Mouse (Mus musculus) midbrain, embryonic 16.5 days (tissue): Measurements from ENCODE around the gene Armc5. TPM values are rescaled to one million over a fixed set of nuclear protein-coding genes. Genes with fewer than 3 reads are reported as not detected.

ENCODE experiments used
- ATAC-seq: fragments of 200-750 bp; cut with Nextera tagmentation; 2 replicates; pipeline ENCODE4 v1.8.0; 2017; ENCODE audit warnings: moderate TSS enrichment
- H3K27ac ChIP-seq: fragments of 300-500 bp; sonication (generic); 2 replicates; pipeline ENCODE4 v1.5.1; 2014; ENCODE audit warnings: mild to moderate bottlenecking, low read length, mixed read lengths
- H3K27me3 ChIP-seq: fragments of 300-500 bp; sonication (generic); 2 replicates; pipeline ENCODE4 v1.6.1; 2014; ENCODE audit warnings: low read depth, low read length, mixed read lengths; ENCODE audit not compliant: control insufficient read depth, insufficient read depth
- H3K36me3 ChIP-seq: fragments of 300-500 bp; sonication (generic); 2 replicates; pipeline ENCODE4 v1.6.1; 2014; ENCODE audit warnings: mild to moderate bottlenecking, low read length, moderate library complexity, mixed read lengths; ENCODE audit not compliant: control insufficient read depth, insufficient read depth
- H3K4me1 ChIP-seq: fragments of 300-500 bp; sonication (generic); 2 replicates; pipeline ENCODE4 v1.6.1; 2014; ENCODE audit warnings: mild to moderate bottlenecking, low read length, mixed read lengths; ENCODE audit not compliant: control insufficient read depth, insufficient read depth
- H3K4me2 ChIP-seq: fragments of 300-500 bp; sonication (generic); 2 replicates; pipeline ENCODE4 v1.6.1; 2014; ENCODE audit warnings: mild to moderate bottlenecking, low read length, mixed read lengths
- H3K4me3 ChIP-seq: fragments of 300-500 bp; sonication (generic); 2 replicates; pipeline ENCODE4 v1.5.1; 2014; ENCODE audit warnings: low read depth, mild to moderate bottlenecking, low read length, moderate library complexity, mixed read lengths
- H3K9ac ChIP-seq: fragments of 300-500 bp; sonication (generic); 2 replicates; pipeline ENCODE4 v1.6.1; 2014; ENCODE audit warnings: low read depth, low read length, mixed read lengths
- H3K9me3 ChIP-seq: fragments of 300-500 bp; sonication (generic); replicated peaks from 2 replicates; pipeline ENCODE4 v1.6.1; 2014; ENCODE audit warnings: mild to moderate bottlenecking, low read length, mixed read lengths; ENCODE audit not compliant: control insufficient read depth, poor library complexity, severe bottlenecking
- WGBS: fragments of 180-500 bp; shearing (Covaris S2); extraction: QIAGEN DNeasy Blood & Tissue Kit; methylation state at CpG from one replicate; pipeline ENCODE4 v1.1.7; 2014; 5-methylcytosine and 5-hydroxymethylcytosine counted together
- polyA plus RNA-seq: library from polyadenylated mRNA; unstranded; fragments of >200 nt; fragmentation: Nextera tagmentation; extraction: Ambion mirVana; gene quantifications from 2 replicates; pipeline ENCODE4 v1.2.1, GENCODE M21; 2015

Armc5 gene
- polyA plus RNA-seq, 1 experiment from 2014 or later, result 12.4 TPM

DNA sequence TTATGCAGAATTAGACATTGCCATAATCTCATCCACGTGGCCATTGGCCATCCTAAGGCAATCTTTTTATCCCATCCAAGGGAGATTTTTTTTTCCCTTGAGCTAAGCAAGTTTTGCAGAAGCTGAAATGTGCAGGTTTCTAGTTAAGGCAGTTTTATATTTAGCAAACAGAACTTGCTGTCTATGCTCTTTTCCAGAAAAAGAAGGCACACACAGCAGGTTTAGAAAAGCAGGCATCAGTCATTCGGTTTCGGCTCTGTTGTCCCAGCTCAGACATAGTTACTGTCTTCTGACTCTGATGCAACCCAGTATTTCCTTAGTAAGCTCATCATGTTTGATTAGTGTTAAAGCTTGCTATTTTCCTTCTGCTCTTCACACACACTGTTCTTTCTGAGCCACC lies 16.2 kb upstream of the Armc5 start:
- no peak overlapping the region for H3K9ac ChIP-seq
- ATAC-seq, result no peak
- 84% methylated on average over 3 of the region's 3 CpGs for WGBS

DNA sequence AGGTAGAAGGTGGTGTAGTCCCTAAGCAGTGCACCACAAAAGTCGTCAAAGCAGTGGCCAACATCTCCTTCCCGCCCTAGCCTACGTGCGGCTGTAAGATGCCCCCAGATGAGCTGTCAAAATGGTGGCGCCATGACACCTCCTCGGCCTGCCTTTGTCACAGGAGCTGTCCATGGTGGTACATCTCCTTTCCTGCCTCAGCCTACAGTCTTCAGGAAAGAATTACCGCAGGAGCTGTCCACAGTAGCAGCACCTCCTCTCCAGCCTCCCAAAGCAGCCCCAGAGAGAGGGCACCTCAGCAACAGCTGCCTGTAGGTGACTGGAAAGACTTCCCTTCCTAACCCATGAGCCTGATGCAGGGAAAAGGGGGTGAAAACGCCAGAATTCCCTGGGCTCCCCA lies 5.4 kb upstream of the Armc5 start:
- Histone ChIP-seq H3K27ac (no peak overlapping the region), H3K36me3 (no peaks in the 10 kb centered on the region), H3K4me3 (no peak overlapping the region), H3K4me2 (no peak overlapping the region), H3K27me3 (no peaks in the 10 kb centered on the region), H3K4me1 (peaks cover 1% of the 10 kb centered on the region; the same call in 1 of the 2 replicates), H3K9ac (no peak overlapping the region), H3K9me3 (no peaks in the 10 kb centered on the region)
- 50% methylated on average over 8 of the region's 8 CpGs for WGBS
- no peak for ATAC-seq

More for the DNA sequence above, 16.2 kb upstream of the Armc5 start:
- no peak overlapping the region for H3K4me3 ChIP-seq
- no peak overlapping the region for H3K4me2 ChIP-seq
- H3K4me1 ChIP-seq, result no peaks in the 10 kb centered on the region
- H3K9me3 ChIP-seq, result no peaks in the 10 kb centered on the region
- no peaks in the 10 kb centered on the region for H3K36me3 ChIP-seq
- no peaks in the 10 kb centered on the region for H3K27me3 ChIP-seq
- H3K27ac ChIP-seq, result no peak overlapping the region

DNA sequence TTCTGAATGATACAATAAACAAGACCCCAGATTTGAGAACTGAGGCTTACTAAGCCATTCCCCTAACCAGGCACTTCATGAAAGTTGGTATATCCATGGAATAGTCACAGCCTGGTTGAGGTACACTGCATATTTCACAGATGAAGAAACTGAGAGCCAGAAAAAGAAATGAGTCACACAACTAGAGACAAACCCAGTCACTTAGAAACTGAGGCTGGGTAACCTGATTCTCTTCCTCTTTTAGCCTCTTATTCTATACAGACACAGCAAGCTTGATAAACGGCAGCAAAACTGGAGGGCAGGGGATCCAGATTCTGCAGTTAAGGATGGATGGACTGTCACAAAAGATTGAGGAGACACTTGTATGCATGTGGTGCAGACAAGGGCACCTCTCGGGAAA lies 2.3 kb upstream of the Armc5 start:
- H3K36me3 ChIP-seq, result no peaks in the 10 kb centered on the region
- no peaks in the 10 kb centered on the region for H3K27me3 ChIP-seq
- no peaks in the 10 kb centered on the region for H3K9me3 ChIP-seq
- no peak overlapping the region for H3K4me3 ChIP-seq
- H3K4me1 ChIP-seq, result peaks cover 13% of the 10 kb centered on the region
- no peak overlapping the region for H3K27ac ChIP-seq
- ATAC-seq, result no peak
- 84% methylated on average over 2 of the region's 2 CpGs for WGBS
- no peak overlapping the region for H3K4me2 ChIP-seq
- no peak overlapping the region for H3K9ac ChIP-seq

GRCm38 (mm10) chr7:128235481-128235880 lies 1.7 kb upstream of the Armc5 start:
- Histone ChIP-seq H3K27me3 (no peaks in the 10 kb centered on the region), H3K9ac (no peak overlapping the region), H3K36me3 (peaks cover 4% of the 10 kb centered on the region; the same call in 1 of the 2 replicates), H3K4me1 (peaks cover 13% of the 10 kb centered on the region), H3K27ac (no peak overlapping the region), H3K4me3 (no peak overlapping the region), H3K4me2 (no peak overlapping the region), H3K9me3 (no peaks in the 10 kb centered on the region)
- 86% methylated on average over 1 of the region's 1 CpGs for WGBS
- no peak for ATAC-seq

GRCm38 (mm10) chr7:128236426-128236825 lies 716 bp upstream of the Armc5 start:
- Histone ChIP-seq H3K9ac (no peak overlapping the region; the same call in 1 of the 2 replicates), H3K9me3 (no peaks in the 10 kb centered on the region), H3K27ac (peak overlapping the region; percentile 99), H3K27me3 (no peaks in the 10 kb centered on the region), H3K4me1 (peaks cover 13% of the 10 kb centered on the region), H3K4me3 (no peak overlapping the region), H3K4me2 (no peak overlapping the region), H3K36me3 (peaks cover 6% of the 10 kb centered on the region; the same call in 1 of the 2 replicates)
- WGBS, result 95% methylated on average over 13 of the region's 13 CpGs
- ATAC-seq, result no peak

GRCm38 (mm10) chr7:128237593-128237926 lies 418 bp downstream of the Armc5 start:
- under 1% methylated on average over 25 of the region's 25 CpGs for WGBS
- no peaks in the 10 kb centered on the region for H3K9me3 ChIP-seq
- ATAC-seq, result no peak
- H3K4me2 ChIP-seq, result peak overlapping the region; percentile 72
- peaks cover 9% of the 10 kb centered on the region; the same call in 1 of the 2 replicates for H3K36me3 ChIP-seq
- H3K9ac ChIP-seq, result peak overlapping the region; percentile 60
- no peaks in the 10 kb centered on the region for H3K27me3 ChIP-seq
- H3K4me3 ChIP-seq, result peak overlapping the region; percentile 48
- H3K4me1 ChIP-seq, result peaks cover 13% of the 10 kb centered on the region
- peak overlapping the region; percentile 99 for H3K27ac ChIP-seq

DNA sequence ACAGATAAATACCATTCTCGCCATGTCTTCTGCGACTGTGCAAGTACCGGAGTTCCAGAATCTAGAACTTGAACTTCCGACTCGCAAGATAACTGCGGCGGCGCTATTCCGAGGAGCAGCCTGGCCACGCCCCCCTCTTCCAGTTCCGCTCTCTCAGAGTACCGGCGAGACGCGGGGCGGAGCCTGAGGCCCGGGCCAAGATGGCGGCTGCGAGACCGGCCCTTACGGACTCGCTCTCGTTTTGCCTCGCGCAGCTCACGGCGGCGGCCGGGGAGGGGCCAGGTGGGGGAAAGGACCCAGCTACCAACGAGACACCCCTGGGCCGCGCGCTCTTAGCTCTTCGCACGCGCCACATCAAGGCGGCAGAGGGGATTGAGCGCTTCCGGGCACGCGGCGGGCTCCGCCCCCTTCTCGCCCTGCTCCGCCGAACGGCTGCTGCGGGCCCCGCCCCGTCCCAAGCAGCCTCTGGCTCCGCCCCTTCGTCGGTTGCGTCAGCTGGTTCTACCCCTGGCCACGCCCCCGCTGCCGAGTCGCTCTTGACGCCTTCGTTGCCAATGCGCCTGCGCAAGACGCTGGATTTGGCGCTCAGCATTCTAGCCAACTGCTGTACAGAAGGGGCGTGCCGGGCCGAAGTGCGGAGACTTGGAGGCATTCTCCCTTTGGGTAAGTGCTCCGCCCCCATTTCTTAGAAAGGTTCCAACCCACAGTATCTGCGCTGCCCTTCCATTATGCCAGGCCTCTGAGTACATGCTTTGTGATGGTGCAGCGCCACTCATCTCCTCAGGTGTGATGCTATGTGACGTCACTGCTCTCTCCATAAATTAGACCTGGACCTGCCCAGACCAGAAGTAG lies 1.0 kb downstream of the Armc5 start, which contains the start of gene 9130023H24Rik:
Gene 9130023H24Rik (minus strand): TSS at position 105 of the 852 bp plus-strand sequence.
- H3K4me2 ChIP-seq, result peak within 1 kb of the TSS; percentile 72
- peaks cover 10% of the 10 kb centered on the region; the same call in 1 of the 2 replicates for H3K36me3 ChIP-seq
- H3K4me3 ChIP-seq, result peak within 1 kb of the TSS; percentile 48
- no peaks in the 10 kb centered on the region for H3K9me3 ChIP-seq
- peak within 1 kb of the TSS; percentile 99 for H3K27ac ChIP-seq
- H3K9ac ChIP-seq, result peak within 1 kb of the TSS; percentile 86
- under 1% methylated on average over 62 of the region's 72 CpGs for WGBS
- peaks cover 13% of the 10 kb centered on the region for H3K4me1 ChIP-seq
- ATAC-seq, result peak; percentile 94
- H3K27me3 ChIP-seq, result no peaks in the 10 kb centered on the region

DNA sequence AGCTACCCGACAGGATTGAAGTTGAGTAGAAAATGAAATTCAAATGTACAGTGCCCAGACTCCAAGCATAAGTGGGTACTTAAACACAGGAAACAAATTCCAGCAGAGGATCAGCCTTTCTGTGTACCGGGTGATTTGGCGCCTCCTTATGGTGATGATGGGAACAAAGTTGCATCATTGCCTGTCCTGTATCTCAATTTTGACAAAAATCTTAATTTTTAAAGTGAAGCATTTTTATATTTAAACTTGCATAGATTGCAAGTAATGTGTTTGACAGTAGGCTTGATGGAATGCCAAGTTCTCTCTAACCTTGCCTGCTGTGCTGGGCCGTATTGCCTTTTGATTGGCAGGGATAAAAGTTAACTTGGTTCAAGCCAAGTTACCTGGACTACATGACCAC lies 1.8 kb downstream of the Armc5 start:
- 18% methylated on average over 4 of the region's 4 CpGs for WGBS
- no peak for ATAC-seq
- H3K27me3 ChIP-seq, result no peaks in the 10 kb centered on the region
- peak overlapping the region; percentile 66 for H3K4me2 ChIP-seq
- H3K27ac ChIP-seq, result peak overlapping the region; percentile 99; the same call in 1 of the 2 replicates
- peaks cover 13% of the 10 kb centered on the region for H3K4me1 ChIP-seq
- H3K9ac ChIP-seq, result no peak overlapping the region
- H3K4me3 ChIP-seq, result peak overlapping the region; percentile 48
- peaks cover 11% of the 10 kb centered on the region; the same call in 1 of the 2 replicates for H3K36me3 ChIP-seq
- H3K9me3 ChIP-seq, result no peaks in the 10 kb centered on the region

DNA sequence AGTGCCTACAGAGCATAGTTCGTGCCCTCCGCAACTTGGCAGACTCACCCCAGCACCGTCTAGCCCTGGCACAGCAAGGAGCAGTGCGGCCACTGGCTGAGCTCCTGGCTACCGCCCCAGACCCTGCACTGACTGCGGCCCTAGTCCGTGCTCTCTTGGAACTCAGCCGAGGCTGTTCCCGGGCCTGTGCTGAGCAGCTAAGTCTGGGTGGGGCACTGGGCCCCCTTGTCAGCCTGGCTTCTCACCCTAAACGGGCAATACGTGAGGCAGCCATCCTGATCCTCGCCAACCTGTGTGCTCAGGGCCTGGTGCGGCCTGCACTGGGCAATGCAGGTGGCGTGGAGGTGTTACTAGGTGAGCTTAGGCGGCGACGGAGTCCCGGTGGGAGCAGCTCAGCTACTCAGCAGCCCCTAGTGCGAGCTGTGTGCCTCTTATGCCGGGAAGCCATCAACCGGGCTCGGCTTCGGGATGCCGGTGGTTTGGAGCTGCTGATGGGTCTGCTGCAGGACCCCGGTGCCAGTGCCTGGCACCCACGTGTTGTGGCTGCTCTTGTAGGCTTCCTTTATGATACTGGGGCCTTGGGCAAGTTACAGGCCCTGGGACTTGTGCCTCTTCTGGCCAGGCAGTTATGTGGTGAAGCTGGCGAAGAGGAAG lies 3.1 kb downstream of the Armc5 start:
- Histone ChIP-seq H3K9me3 (no peaks in the 10 kb centered on the region), H3K27me3 (no peaks in the 10 kb centered on the region), H3K9ac (no peak overlapping the region), H3K4me3 (no peak overlapping the region), H3K4me1 (peaks cover 13% of the 10 kb centered on the region), H3K4me2 (no peak overlapping the region), H3K27ac (no peak overlapping the region), H3K36me3 (peaks cover 20% of the 10 kb centered on the region)
- 96% methylated on average over 27 of the region's 27 CpGs for WGBS
- ATAC-seq, result no peak
